Mouse (Mus musculus): ENCODE data around the gene Alg11.

Gene Alg11

DNA sequence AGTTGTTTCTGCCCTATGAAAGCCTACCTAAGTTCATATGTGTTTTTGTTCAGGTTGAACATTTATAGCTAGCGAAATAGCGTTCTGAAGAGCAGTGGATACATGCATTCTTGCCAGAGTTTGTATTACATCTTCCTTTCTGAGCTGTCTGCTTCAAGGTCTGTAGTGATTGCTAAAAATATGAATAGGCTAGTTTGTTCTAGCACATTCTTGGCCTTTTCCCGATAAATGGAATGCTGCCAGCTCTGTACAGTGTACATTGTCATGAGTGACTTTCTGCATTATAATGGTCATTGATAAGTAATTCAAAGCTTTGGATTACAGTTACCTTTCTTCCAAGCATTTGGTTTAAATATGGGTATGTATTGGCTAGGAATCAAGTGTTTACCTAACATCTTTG is 605 bp downstream of the Alg11 start:
- in situ Hi-C loops (cut with MseI, MboI), result no loop called here

DNA sequence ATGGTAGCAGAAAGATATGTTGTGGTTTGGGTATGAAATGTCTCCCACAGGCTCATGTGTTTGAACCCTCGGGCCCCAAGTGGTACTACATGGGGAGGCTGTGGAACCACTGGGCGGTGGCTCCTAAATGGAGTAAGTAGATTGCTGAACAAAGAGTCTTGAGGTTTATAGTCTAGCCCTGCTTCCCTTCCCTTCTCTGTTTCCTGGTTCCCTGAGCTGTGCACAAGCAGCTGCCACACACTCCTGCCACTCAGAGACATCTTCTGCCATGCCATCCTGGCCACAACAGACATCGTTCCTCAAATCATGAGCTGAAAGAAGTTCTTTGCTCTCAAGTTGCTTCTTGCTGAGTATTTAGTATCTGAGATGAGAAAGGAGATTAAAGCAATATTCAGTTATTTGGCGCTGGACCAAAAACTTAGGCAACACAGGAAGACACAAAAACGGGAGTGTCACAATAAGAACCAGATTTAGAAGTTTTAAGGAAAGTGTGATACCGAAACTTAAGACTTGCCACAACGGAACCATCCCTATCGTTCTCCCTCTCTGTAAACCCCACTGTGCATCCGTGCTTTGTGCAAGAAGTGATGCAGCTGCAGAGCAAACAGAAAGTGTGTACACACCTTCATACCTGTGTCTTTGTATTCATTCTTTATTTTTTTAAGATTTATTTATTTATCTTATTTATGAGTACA is 18.9 kb downstream of the Alg11 start:
- in situ Hi-C loops (cut with MseI, MboI), result no loop called here

DNA sequence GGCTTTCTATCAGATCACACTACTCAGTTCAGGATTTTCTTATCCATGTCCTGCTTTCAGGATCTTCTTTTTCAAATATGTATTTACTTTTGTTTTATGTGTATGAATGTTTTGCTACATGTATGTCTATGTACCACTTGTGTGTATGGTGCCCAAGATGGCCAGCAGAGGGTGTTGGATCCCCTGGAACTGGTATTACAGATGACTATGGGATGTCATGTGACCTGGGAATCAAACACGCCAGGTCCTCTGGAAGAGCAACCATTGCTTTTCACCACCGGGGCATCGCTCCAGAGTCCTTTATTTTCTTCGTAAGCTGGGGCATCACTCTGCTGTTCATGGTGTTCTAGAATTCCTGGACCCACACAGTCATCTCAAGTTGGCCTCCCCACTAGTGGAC is 28.7 kb downstream of the Alg11 start:
- in situ Hi-C loops (cut with MseI, MboI), result no loop called here

DNA sequence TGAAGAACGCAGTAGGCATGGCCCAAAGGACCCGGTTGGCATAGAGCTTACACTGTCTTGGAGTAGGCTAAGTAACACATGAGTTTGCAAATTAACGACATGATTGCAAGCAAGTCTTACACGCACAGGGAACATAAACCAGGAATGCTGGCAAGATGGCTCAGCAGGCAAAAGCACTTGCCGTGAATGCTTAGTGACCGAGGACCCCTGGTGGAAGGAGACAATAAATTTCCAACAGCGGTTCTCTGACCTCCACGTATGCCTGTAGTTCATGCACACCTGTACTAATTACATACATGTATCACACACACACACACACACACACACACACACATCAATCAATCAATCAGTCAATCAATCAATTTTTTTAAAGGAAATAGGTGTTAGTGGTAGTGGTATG is 31.0 kb downstream of the Alg11 start:
- in situ Hi-C loops (cut with MseI, MboI), result no loop called here

DNA sequence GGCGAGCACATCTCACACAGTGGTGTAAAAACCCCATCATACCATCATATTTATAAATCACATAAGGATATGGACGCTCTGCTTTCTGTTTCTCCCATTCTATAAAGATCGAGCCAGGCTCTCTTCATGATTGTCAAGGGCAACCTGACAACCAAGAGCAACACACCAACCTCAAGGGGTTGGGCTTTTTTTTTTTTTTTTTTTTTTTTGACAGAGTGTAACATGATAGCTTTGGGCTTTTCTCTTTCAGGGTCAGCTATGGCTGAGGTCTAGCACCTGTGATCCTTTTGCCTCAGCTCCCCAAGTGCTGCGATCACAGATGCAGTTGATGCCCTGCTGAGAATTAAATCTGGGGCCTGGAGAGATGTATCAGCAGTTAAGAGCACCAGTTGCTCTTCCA is 46.5 kb downstream of the Alg11 start:
- in situ Hi-C loops (cut with MseI, MboI), result no loop called here

Measured in mouse trophoblast stem cell (cell line).